Mouse (Mus musculus) small intestine, adult 2 months (tissue): ENCODE data around the gene Atf7ip. TPM values are rescaled to one million over a fixed set of nuclear protein-coding genes. Genes with fewer than 3 reads are reported as not detected.

Experiments used
- H3K27ac ChIP-seq: fragments of 200-500 bp; 2 replicates; pipeline ENCODE4 v1.5.1; 2012; ENCODE audit warnings: low read depth, low read length, control low read depth, inconsistent platforms; ENCODE audit not compliant: insufficient read depth
- H3K27me3 ChIP-seq: fragments of 200-500 bp; 2 replicates; pipeline ENCODE4 v1.6.1; 2012; ENCODE audit warnings: mild to moderate bottlenecking, moderate library complexity, low read length, inconsistent platforms; ENCODE audit not compliant: control insufficient read depth, insufficient read depth
- H3K36me3 ChIP-seq: fragments of 200-500 bp; 2 replicates; pipeline ENCODE4 v1.6.1; 2012; ENCODE audit warnings: mild to moderate bottlenecking, low read length, control low read depth, inconsistent platforms; ENCODE audit not compliant: control insufficient read depth, insufficient read depth
- H3K4me1 ChIP-seq: fragments of 200-500 bp; 2 replicates; pipeline ENCODE4 v1.6.1; 2012; ENCODE audit warnings: low read length, inconsistent platforms, mixed read lengths; ENCODE audit not compliant: control insufficient read depth, insufficient read depth, insufficient read length
- H3K4me3 ChIP-seq: fragments of 200-500 bp; 2 replicates; pipeline ENCODE4 v1.5.1; 2012; ENCODE audit warnings: low read depth, mild to moderate bottlenecking, control low read depth, inconsistent platforms, low read length, moderate library complexity
- CTCF ChIP-seq: fragments of 200-500 bp; IDR thresholded peaks from 2 replicates; pipeline ENCODE4 v1.5.1; 2012; ENCODE audit warnings: low read depth, mild to moderate bottlenecking, control low read depth, inconsistent platforms, low read length, moderate library complexity, mixed read lengths; ENCODE audit not compliant: insufficient replicate concordance, insufficient read length; ENCODE audit errors: extremely low read depth
- POLR2A ChIP-seq: fragments of 200-500 bp; IDR thresholded peaks from 2 replicates; pipeline ENCODE4 v1.6.1; 2012; ENCODE audit warnings: low read depth, mild to moderate bottlenecking, control low read depth, inconsistent platforms, low read length, moderate library complexity
- WGBS: fragments of 180-500 bp; shearing (Covaris S2); methylation state at CpG from one replicate; pipeline ENCODE4 v1.1.7; 2018; 5-methylcytosine and 5-hydroxymethylcytosine counted together
- polyA plus RNA-seq: library from polyadenylated mRNA; depleted of rRNA; stranded (reverse); fragments of >200 nt; gene quantifications from 2 replicates; pipeline ENCODE4 v1.2.3, GENCODE M21; 2012

The Atf7ip gene
- polyA plus RNA-seq, 1 experiment, result 19.0 TPM

- Histone ChIP-seq H3K4me1 (no peaks in the 10 kb centered on the region), H3K27ac (no peak overlapping the region), H3K36me3 (no peaks in the 10 kb centered on the region), H3K4me3 (no peak overlapping the region), H3K27me3 (no peaks in the 10 kb centered on the region)
- TF ChIP-seq POLR2A, result no peak
- TF ChIP-seq CTCF, result no peak
- WGBS, result 89% methylated on average over 7 of the region's 7 CpGs
These were observed 5.0 kb downstream of the Atf7ip start for GRCm38 (mm10) chr6:136510945-136511344.

- H3K4me1 ChIP-seq, result no peaks in the 10 kb centered on the region
- no peak overlapping the region for H3K4me3 ChIP-seq
- no peaks in the 10 kb centered on the region for H3K36me3 ChIP-seq
- 61% methylated on average over 3 of the region's 3 CpGs for WGBS
- TF ChIP-seq CTCF (no peak), POLR2A (no peak)
- no peaks in the 10 kb centered on the region for H3K27me3 ChIP-seq
- H3K27ac ChIP-seq, result no peak overlapping the region
These were observed 6.4 kb downstream of the Atf7ip start for GRCm38 (mm10) chr6:136512351-136512750.

- 91% methylated on average over 6 of the region's 6 CpGs for WGBS
- H3K4me3 ChIP-seq, result no peak overlapping the region
- H3K36me3 ChIP-seq, result no peaks in the 10 kb centered on the region; the same call in 1 of the 2 replicates
- no peak for TF ChIP-seq POLR2A
- TF ChIP-seq CTCF, result no peak
- H3K27me3 ChIP-seq, result no peaks in the 10 kb centered on the region
- H3K4me1 ChIP-seq, result peaks cover 3% of the 10 kb centered on the region; the same call in 1 of the 2 replicates
- no peak overlapping the region for H3K27ac ChIP-seq
These were observed 10.7 kb downstream of the Atf7ip start for GRCm38 (mm10) chr6:136516626-136517025.

GRCm38 (mm10) chr6:136517221-136517620 is 11.3 kb downstream of the Atf7ip start:
- peaks cover 1% of the 10 kb centered on the region; the same call in 1 of the 2 replicates for H3K36me3 ChIP-seq
- H3K27me3 ChIP-seq, result no peaks in the 10 kb centered on the region
- H3K27ac ChIP-seq, result no peak overlapping the region
- no peak overlapping the region for H3K4me3 ChIP-seq
- TF ChIP-seq POLR2A (no peak), CTCF (no peak)
- peaks cover 6% of the 10 kb centered on the region; the same call in 1 of the 2 replicates for H3K4me1 ChIP-seq

- TF ChIP-seq CTCF, result peak; percentile 54; the same call in 1 of the 2 replicates
- TF ChIP-seq POLR2A, result peak; percentile 53; the same call in 1 of the 2 replicates
- under 1% methylated on average over 59 of the region's 59 CpGs for WGBS
- Histone ChIP-seq H3K27me3 (no peaks in the 10 kb centered on the region), H3K4me1 (peaks cover 11% of the 10 kb centered on the region; the same call in 1 of the 2 replicates), H3K36me3 (peaks cover 5% of the 10 kb centered on the region), H3K4me3 (peak overlapping the region; percentile 90), H3K27ac (peak overlapping the region; percentile 99)
These were observed 12.7 kb downstream of the Atf7ip start for GRCm38 (mm10) chr6:136518537-136519246.

GRCm38 (mm10) chr6:136519254-136519653 is 13.3 kb downstream of the Atf7ip start:
- H3K27ac ChIP-seq, result peak overlapping the region; percentile 99
- no peaks in the 10 kb centered on the region for H3K27me3 ChIP-seq
- 2% methylated on average over 17 of the region's 17 CpGs for WGBS
- TF ChIP-seq POLR2A (no peak), CTCF (no peak)
- peaks cover 11% of the 10 kb centered on the region; the same call in 1 of the 2 replicates for H3K4me1 ChIP-seq
- H3K36me3 ChIP-seq, result peaks cover 5% of the 10 kb centered on the region
- H3K4me3 ChIP-seq, result peak overlapping the region; percentile 90

DNA sequence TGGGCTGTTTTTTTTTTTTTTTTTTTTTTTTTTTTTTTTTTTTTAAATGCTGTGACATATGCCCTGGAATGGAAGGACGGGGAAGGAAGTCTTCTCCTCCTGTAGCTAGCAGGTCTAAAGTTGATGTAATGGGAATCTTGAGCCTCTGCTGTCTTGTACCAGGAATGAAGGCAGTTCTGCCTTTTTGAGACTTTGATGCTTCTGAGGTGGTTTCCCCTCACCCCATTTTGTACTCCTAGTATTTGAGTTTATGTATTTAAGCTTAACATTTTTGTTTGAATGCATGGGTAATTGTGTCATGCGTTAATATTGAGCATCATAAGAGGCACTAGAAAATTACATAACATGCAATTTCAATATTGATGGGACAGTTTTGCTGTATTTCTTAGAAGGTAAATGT is 14.4 kb downstream of the Atf7ip start:
- Histone ChIP-seq H3K36me3 (peaks cover 5% of the 10 kb centered on the region), H3K4me1 (peaks cover 17% of the 10 kb centered on the region; the same call in 1 of the 2 replicates), H3K27ac (no peak overlapping the region), H3K4me3 (no peak overlapping the region), H3K27me3 (no peaks in the 10 kb centered on the region)
- TF ChIP-seq CTCF (no peak), POLR2A (no peak)
- 45% methylated on average over 2 of the region's 2 CpGs for WGBS
